Mouse (Mus musculus) liver, adult 2 months (tissue): Measurements from ENCODE around the gene Gm10337.

Source experiments
- CTCF ChIP-seq: fragments of 200-500 bp; IDR thresholded peaks from 2 replicates; pipeline ENCODE4 v1.5.1; 2011; ENCODE audit warnings: low read depth, low read length, control low read depth
- POLR2A ChIP-seq: fragments of 200-500 bp; IDR thresholded peaks from 2 replicates; pipeline ENCODE4 v1.6.1; 2011; ENCODE audit warnings: low read length, control low read depth; ENCODE audit not compliant: insufficient read depth; ENCODE audit errors: extremely low read depth

GRCm38 (mm10) chr15:102515791-102516190 lies 12.3 kb downstream of the Gm10337 start:
- no peak for TF ChIP-seq CTCF
- TF ChIP-seq POLR2A: no peak
